Mouse (Mus musculus): ENCODE results near the gene Golga3. TPM values are rescaled to one million over a fixed set of nuclear protein-coding genes. Genes with fewer than 3 reads are reported as not detected.
A peak's percentile ranks its signal among the peaks of the same experiment; 100 is the strongest.

Gene Golga3
- 14.3 and 15.1 TPM in 2 replicates for polyA plus RNA-seq (2012; rRNA removed)

DNA sequence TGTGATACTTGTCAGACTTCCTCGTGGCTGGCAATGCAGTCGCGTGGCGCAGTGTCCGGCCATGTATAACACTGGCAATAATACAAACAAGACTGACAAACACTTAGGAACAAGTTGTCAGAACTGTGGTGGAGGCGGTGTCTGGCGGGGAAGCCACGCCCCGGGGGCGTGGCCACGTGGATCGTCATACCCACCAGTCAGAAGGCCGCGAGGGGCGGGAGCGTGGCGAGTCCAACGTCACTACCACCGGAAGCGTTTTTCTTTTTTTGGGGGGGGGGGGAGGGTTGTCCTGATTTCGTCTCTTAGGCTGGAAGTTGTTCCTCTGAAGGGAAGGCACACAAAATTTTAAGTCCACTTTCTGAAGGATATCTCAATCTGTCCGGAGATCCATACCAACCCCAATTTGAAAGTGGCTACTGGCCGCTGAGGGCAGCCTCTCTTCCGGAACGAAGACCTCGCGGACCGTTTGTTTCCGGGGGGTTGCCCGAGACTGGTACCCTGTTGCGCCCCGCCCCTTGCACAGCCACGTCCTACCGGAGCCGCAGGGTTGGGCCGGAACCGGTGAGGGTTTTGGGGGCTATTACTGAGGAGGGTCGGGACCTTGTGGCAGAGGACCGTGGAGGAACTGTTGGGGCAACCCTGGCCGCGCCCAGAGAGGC lies at the start of gene Golga3:
Gene Golga3 (plus strand): TSS at position 340 of the 659 bp plus-strand sequence.
- DNase-seq (ENCODE audit: low read depth) = peak; percentile 41

DNA sequence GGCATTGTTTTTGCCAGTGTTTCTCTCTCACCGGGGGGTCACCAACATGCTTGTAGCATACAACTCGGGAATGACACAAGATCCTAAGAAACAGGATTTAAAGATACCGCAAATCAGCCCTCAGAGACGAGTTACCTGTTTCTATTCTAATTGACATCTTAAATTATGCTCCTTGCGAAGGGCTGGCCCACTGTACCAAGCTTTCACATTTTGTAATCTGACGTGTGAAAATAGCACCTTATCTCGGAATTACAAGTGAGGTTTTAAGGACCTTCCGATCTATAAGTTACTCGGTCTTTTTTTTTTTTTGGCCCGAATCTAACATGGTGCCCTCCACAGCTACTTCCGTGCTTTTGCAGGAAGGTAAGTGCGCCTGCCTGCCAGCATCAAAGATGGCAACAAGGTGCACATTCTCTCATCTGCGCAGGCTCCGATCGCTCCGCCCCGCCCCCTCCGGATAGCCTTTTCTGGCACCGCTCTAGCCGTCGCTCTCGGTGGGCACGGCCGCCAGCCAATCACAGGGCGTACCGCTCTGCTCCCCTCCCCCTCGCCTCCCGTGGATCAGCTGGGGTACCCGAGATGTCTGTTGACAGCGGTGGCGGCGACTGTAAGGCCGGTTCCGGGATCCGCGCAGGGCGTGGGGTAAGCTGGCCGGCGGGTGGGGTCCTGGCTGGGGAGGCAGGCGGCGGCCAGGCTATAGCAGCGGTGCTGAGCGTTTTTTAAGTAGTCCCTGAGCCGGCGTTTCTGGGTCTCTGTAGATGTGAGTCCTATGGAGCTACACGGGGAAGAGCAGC lies 41.0 kb upstream of the Golga3 start, which contains the start of gene Chfr:
Gene Chfr (plus strand): TSS at position 550 of the 794 bp plus-strand sequence.
- DNase-seq (ENCODE audit: low read depth) = peak; percentile 78

DNA sequence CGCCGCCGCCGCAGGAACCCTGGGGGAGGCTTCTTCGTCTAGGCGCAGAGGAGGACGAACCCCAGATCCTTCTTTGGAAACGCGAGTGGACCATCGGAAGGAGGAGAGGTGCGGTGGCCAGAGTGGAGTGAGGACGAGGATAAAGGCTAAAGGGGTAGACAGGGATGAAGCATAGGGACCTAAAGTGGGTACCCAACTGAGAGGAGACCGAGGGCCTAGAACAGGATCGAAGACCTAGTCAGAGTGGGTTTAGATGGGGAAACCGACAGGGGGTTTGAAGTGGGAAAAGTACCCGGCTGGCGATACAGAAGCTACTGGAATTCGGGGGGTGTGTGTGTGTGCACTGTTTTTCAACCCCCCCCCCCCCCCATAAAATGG lies 40.4 kb upstream of the Golga3 start:
- DNase-seq (ENCODE audit: low read depth) = no peak

DNA sequence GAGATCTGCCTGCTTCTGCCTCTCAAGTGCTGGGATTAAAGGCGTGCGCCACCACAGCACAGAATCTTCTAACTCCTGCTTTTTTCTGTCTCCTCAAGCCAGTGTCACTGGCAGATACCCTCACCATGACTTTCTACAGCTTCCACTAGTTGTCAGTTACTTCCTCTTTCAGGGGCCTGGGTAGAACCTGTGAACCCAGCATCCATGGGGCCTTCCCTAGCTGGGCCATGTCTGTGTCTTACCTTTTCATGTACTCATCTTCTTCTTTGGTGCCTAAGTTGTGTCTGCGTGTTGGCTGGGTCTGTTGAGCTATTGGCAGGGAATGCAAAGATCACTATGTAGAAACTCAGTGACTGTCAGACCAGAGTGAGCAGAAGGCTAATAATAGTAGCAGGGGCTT lies 38.7 kb upstream of the Golga3 start:
- no peak for DNase-seq (ENCODE audit: low read depth)

DNA sequence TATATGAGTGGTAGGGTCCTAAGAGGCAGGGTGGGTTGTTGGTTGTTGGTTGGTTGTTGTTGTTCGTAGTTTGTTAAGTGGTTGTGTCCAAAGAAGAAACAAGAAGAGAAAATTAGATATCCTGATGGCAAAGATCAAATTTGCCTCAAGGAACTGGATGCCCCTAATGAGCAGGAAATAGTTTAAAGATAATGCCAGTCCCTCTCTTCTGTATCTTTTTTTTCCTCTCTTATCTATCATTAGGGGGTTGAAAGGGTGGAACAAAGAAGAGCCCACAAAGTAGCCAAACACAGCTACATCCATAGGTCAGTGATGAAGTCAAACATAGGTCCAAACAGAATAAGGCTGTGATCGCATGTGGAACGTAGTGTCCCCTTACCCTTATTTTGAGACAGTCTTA lies 37.2 kb upstream of the Golga3 start:
- no peak for DNase-seq (ENCODE audit: low read depth)

DNA sequence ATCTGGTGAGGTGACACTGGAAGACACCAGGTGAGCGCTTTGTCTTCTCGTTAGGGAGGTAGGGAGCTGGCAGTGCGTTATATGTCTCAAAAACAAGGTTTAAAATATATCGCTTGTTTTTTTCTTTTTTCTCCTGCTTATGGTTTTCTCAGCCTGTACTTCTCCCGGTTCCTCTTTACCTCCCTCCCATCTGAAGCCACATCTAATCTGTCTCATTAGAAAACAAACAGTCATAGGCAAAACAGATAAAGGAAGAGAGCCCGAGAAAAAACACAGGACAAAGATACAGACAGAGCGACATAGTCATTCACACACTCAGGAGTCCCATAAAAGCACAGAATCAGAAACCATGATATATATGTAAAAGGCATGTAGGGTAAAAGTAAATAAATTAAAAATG lies 36.1 kb upstream of the Golga3 start:
- DNase-seq (ENCODE audit: low read depth) = no peak

DNA sequence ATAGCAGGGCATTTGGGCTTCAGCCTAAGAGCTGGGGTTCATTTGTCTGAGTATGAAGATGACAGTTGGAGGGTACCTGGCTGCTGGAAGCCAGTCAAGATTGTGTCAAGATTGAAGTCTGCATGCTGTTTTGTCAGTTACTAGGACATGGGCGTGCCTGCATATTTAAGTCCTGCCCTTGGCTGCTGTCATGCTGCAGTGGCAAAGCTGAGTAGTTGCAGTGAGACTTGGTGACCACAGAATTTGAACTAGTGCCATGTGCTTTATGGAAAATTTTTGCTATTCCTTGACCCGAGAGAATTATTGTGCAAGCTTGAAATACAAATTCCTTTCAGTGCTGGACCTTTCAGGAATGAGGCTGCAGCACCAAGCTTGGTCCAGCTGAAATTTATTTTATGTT lies 34.2 kb upstream of the Golga3 start:
- no peak for DNase-seq (ENCODE audit: low read depth)

DNA sequence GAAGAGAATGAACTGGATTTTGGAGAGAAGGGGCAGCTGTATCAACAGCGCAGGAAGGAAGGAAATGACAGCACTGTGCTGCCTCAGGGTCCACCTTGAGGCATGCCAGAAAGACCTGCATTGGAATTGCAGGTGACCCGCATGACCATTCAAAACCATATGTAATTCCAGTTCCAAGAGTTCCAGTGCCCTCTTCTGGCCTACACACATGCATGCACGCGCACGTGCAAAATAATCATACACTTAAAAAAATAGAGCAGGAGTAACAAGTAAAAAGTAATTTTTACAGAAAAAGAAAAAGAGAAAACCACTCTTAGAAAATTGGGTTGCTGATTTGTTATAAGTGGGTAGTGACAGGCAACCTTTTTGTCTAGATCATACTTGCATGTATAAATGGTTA lies 33.5 kb upstream of the Golga3 start:
- DNase-seq (ENCODE audit: low read depth) = no peak

DNA sequence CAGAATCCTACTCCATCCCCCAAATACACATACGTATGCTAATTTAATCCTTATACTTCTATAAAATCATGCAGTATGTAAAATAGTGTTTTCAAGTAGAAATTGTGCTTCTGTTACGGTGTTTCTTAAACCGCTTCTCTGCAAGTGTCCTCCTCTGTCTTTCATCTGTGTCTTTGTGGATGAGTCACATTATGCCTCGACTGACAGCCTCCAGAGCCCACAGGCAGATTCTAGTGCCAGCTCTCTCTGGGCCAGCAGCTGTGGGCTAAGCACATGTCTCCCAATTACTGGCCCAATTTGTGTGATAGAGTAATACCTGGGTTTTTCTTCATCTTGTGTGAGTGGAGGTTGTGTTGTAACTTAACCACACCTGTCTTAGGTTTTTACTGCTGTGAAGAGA lies 7.1 kb upstream of the Golga3 start:
- no peak for DNase-seq (ENCODE audit: low read depth)

DNA sequence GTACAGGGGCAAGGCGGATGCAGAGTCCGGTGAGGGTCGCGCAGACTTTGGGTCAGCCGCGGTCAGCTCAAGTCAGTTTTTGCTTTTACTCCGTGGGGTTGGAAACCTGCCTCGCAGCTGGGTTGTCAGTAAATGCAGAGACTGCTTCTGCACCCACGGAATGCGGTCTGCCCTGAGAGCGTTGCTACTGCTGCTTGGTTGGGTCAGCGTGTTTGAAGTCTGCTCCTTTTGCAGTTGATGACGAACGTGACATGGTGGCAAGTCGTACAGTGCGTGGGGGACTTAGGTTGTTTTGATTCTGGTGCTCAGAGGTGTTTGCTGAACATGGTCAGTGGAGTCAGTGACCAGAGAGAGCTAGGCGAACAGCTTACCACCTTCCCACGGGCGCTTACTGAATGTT lies 520 bp downstream of the Golga3 start:
- DNase-seq (ENCODE audit: low read depth) = no peak

DNA sequence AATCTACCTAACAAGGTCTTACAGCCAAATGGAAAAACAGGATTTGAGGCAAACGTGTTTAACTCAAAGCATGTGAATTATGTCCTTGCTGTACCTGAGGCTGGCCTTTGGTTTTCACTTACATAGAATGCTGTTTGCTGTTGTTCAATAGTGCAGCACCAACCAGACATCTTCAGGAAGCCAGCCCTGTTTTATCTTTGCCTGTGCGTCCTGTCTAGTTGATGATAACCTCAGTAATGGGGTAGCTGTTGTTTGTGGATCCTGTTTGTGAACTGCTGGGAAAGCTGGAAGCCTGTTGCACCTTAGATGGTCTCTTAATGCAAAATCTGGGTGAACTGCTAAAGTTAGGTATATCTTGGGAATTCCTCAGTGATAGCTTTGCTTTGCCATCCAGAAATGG lies 2.1 kb downstream of the Golga3 start:
- no peak for DNase-seq (ENCODE audit: low read depth)

DNA sequence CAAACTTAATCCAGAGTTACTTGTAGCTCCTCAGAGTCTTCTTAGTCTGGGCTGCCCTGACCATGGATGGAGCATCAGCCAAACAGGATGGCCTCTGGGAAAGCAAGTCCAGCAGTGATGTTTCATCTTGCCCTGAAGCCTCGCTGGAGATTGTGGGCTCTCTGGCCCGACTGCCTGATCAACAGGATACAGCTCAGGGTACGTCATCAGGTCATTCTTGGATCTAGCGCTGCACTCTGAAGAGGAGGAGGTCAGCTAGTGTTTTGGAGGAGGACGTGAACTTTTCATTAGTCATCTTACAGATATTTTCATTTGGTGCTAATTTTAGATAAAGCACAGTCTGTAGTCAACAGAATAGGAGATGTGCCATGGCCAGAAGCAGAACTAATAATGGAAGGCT lies 5.2 kb downstream of the Golga3 start:
- no peak for DNase-seq (ENCODE audit: low read depth)

DNA sequence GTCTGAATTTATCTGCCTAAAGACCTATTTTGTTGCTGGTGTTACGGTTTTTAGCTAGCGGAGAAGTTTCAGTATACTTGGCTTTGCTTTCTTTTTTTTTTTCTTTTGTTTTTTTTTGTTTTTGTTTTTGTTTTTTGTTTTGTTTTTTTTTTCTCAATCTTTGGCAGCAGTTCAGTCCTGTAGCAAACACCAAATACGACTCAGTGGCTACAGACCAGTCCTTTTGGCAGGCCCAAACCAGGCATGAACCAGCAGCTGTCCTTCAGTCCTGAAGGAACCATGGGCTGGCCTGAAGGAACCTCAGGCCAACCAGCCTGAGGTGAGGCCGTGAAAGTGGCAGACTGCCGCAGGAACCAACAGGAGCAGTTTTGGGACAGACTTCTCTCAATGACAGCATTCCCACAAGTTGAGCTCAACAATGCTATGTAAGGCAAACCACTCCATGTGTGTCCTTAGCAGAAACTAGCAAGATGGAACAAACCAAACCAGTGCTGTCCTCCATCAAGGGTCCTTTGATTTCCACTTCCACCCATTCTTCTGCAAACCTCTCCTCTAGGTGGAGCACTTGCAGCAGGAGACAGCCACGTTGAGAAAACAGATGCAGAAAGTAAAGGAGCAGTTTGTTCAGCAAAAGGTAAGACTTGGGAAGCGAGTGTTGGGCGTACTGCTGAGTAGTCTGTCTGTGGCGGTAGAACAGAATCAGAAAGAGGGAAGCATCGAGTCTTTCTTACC lies 26.8 kb downstream of the Golga3 start:
- no peak for DNase-seq (ENCODE audit: low read depth)

DNA sequence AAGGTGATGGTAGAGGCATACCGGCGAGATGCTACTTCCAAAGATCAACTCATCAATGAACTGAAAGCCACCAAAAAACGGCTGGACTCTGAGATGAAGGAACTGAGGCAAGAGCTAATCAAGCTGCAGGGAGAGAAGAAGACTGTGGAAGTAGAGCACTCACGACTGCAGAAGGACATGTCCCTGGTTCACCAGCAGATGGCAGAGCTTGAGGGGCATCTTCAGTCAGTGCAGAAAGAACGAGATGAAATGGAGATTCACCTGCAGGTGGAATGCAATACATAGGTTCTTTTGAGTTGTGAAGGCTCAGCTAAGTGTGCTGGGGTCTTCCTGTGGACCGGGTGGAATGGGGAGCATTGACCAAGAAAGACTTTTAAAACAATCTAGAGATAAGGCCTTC lies 28.3 kb downstream of the Golga3 start:
- DNase-seq (ENCODE audit: low read depth) = no peak

DNA sequence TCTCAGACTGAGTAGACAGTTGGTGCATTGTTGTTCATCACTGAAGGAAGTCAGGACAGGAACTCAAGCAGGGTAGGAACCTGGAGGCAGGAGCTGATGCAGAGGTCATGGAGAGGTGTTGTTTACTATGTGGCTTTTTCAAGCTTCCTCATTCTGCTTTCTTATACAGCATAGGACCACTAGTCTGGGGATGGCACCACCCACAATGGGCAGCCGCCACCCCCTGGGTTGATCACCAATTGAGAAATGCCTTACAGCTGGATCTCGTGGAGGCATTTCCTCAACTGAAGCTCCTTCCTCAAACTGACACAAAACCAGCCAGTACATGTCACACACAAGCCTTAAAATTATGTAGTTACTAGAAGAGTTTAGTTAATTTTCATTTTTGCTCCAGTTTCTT lies 34.8 kb downstream of the Golga3 start:
- no peak for DNase-seq (ENCODE audit: low read depth)

DNA sequence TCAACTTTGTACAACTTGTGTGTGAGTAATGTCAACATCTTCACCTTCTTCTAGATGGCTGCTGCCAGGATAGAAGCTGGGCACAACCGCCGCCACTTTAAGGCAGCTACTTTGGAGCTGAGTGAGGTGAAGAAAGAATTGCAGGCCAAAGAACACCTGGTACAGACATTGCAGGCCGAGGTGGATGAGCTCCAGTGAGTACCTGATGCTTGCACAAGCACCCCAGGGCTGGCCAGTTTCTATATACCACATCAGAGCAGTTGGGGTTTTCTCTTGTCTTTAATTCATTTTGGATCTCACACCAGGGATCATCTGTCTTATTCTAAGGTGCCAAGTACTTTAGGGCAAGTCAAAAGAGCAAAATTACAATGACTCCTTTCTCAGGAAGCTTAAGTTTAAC lies 40.3 kb downstream of the Golga3 start:
- DNase-seq (ENCODE audit: low read depth) = peak; percentile 79

DNA sequence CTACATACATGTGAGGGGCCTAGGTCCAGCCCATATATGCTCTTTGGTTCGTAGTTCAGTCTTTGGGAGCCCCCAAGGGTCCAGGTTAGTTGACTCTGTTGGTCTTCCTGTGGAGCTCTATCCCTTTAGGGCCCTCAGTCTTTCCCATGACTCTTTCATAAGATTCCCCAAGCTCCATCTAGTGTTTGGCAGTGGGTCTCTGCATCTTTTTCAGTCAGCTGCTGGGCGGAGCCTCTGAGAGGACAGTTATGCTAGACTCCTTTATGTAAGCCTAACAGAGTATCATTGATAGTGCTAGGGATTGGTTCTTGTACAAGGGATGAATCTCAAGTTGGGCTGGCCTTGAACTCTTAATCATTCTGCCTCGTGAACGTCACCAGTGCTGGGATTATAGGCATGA lies 43.8 kb downstream of the Golga3 start:
- no peak for DNase-seq (ENCODE audit: low read depth)

DNA sequence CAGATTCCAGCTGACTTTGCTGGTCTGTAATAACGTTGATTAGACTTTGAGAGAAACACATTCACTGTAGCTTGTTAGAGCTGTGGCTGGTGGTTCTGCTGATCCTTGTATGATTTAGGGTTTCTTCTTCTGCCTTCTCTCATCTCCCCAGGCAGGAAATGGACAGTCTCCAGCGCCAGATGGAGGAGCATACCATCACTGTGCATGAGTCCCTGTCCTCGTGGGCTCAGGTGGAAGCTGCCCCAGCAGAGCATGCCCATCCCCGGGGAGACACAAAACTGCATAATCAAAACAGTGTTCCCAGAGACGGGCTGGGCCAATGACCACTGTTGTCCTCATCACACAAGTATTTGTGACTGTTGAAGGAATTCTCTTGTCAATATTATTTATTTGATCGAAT lies 46.3 kb downstream of the Golga3 start:
- no peak for DNase-seq (ENCODE audit: low read depth)

DNA sequence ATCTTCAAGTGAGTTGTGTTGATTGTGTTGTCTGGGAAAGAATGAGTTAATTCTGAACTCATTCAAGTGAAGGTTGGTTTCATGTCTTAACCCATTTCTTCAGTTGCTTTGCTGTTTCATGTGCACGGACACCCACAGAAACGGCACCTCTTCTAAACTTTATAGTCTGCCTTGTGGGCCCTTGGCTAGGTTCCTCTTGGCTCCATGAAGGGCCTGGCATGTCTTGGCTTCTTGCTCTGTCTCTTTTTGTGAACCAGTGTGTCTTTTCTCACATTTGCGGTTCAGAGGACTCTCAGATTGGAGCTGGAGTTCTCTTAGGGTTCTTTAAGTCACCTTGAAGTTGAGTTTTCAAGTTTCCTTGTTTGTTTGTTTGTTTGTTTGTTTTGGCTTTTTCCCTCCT lies 48.6 kb downstream of the Golga3 start:
- DNase-seq (ENCODE audit: low read depth) = peak; percentile 76

DNA sequence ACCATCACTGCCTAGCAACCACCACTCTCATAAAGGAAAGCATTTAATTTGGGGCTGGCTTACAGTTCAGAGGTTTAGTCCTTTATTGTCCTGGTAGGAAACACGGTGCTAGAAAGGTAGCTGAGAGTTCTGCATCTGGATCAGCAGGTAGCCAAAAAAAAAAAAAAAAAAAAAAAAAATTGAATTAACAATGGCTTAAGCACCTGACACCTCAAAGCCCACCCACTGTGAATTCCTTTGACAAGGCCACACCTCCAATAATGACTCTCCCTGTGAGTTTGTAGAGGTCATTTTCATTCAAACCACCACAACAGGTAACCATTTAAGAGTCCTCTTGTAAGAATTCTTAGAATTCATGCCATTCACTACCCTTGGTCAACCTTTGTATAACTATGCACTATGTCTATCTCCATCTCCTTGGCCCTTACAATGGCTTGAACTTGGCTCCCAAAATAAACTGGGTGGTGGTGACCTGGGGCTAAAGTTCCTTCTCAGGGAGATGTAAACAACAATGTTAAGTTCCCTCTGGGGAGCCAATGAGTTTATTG lies 50.9 kb downstream of the Golga3 start:
- DNase-seq (ENCODE audit: low read depth) = no peak

DNA sequence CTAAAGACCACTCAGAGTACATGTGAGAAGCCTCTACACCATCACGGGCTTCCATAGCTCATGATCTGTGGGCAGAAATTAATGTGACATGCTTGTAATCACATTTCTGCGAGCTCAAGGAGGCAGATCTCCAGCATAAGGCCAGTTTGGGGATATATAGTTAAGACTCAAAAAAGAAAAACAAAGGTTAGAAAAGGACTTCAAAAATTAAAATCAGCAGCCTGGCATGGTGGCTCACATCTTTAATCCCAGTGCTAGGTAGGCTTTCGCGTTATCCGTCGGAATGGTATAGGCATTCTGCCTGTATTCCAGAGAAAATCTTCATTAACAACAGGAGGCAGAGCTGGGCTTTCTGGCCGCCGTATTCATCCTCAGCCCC lies 53.9 kb downstream of the Golga3 start:
- no peak for DNase-seq (ENCODE audit: low read depth)

DNA sequence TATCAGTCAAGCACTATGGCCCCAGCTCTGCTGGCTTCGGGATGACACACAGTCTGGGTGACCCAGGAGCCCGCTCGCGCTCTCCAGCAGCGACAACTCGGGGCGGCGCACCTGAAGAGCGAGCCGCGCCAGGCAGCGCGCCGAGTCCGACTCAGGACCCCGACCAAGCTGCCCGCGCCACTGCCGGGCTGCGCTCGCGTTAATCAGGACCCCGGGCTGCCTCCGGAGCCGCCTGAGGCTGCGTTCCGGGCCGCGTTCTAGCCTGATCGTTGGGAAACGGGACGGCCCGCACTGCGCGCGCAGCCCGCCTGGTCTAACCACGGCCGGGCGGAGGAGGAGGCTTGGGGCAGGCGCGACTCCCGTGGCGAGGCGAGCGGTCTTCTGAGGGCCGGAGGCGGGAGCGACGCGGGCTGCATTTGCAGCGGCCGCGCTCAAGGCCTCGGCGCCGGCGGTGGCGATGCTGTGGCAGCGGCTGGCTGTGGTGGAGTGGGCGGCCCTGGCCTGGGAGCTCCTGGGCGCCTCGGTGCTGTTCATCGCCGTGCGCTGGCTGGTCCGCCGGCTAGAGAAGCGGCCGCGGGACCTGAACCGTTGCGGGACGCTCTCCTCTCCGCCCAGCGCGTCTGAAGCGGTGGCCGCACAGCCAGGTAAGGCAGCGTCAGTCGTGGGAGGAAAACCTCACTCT lies 54.4 kb downstream of the Golga3 start, which contains the start of gene Ankle2:
Gene Ankle2 (plus strand): TSS at position 225 of the 682 bp plus-strand sequence.
- no peak for DNase-seq (ENCODE audit: low read depth)
